Mouse (Mus musculus): Measurements from ENCODE around the gene Erbb4.

Gene Erbb4

GRCm38 (mm10) chr1:69024858-69025257 is 83.0 kb downstream of the Erbb4 start:
- DNase-seq: no peak

- DNase-seq: no peak
These were observed 84.5 kb downstream of the Erbb4 start for GRCm38 (mm10) chr1:69023157-69023925.

GRCm38 (mm10) chr1:69009800-69010505 is 97.9 kb downstream of the Erbb4 start:
- DNase-seq: no peak

- no peak for DNase-seq
These were observed 106.5 kb downstream of the Erbb4 start for GRCm38 (mm10) chr1:69001371-69001770.

- DNase-seq: no peak
These were observed 128.6 kb downstream of the Erbb4 start for GRCm38 (mm10) chr1:68979251-68979650.

GRCm38 (mm10) chr1:68978571-68978970 is 129.3 kb downstream of the Erbb4 start:
- no peak for DNase-seq

GRCm38 (mm10) chr1:68973355-68974127 is 134.3 kb downstream of the Erbb4 start:
- no peak for DNase-seq

GRCm38 (mm10) chr1:68964127-68964526 is 143.7 kb downstream of the Erbb4 start:
- DNase-seq: no peak

GRCm38 (mm10) chr1:68961365-68962116 is 146.3 kb downstream of the Erbb4 start:
- no peak for DNase-seq

GRCm38 (mm10) chr1:68956766-68957533 is 150.9 kb downstream of the Erbb4 start:
- DNase-seq: no peak

GRCm38 (mm10) chr1:68955482-68955881 is 152.4 kb downstream of the Erbb4 start:
- DNase-seq: no peak

- DNase-seq: no peak
These were observed 164.7 kb downstream of the Erbb4 start for GRCm38 (mm10) chr1:68943141-68943540.

GRCm38 (mm10) chr1:68934804-68935203 is 173.1 kb downstream of the Erbb4 start:
- no peak for DNase-seq

GRCm38 (mm10) chr1:68933330-68934065 is 174.4 kb downstream of the Erbb4 start:
- DNase-seq: no peak

GRCm38 (mm10) chr1:68917828-68918227 is 190.0 kb downstream of the Erbb4 start:
- DNase-seq: no peak

- no peak for DNase-seq
These were observed 215.8 kb downstream of the Erbb4 start for GRCm38 (mm10) chr1:68892041-68892440.

GRCm38 (mm10) chr1:68886823-68887222 is 221.0 kb downstream of the Erbb4 start:
- DNase-seq: no peak

GRCm38 (mm10) chr1:68874954-68875353 is 232.9 kb downstream of the Erbb4 start:
- no peak for DNase-seq

GRCm38 (mm10) chr1:68873635-68874020 is 234.2 kb downstream of the Erbb4 start:
- DNase-seq: no peak

- no peak for DNase-seq
These were observed 234.8 kb downstream of the Erbb4 start for GRCm38 (mm10) chr1:68872976-68873634.

- no peak for DNase-seq
These were observed 247.5 kb downstream of the Erbb4 start for GRCm38 (mm10) chr1:68860341-68860740.
